Mouse (Mus musculus) spleen, adult 12 weeks (tissue): ENCODE measurements at regions not wholly inside any gene's neighbourhood (a gene's known extent, or its start where the extent isn't known, plus 50 kb on each side); places are given as distances from the start of the nearest gene placed in this dataset.

Source experiments
- DNase-seq: peaks from one replicate; pipeline ENCODE4 v3.0.0; 2022; ENCODE audit warnings: low spot score

DNA sequence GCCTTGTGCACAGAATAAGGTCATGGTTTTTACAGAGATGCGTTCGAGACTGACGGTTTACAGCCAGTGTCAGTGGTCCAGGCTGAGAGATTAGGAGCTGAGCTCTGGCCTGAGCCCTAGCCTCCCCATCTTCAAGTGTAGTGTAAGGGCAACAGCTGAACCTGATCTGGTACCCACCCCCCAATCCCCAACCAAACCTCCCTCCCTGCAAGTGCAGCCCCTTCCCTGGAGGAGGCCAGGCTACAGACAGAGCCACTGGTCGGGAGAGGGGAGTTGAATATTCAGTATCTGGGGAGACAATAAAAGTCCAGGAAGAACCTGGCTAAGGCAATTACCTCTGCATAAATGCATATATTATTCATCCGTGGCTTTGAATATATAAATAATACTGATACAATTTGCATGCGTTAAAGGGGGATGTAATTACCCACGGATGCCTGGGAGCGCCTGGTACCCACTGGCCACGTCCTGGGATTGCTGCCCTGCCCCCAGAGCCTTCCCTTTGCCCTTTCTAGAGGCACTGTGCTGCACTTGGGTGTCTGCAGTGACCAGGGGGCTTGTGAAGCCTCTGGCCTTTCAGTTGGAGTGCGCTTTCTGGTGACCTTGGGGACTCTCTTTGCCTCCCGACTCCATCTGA, 95.5 kb upstream of the Mvb12b start:
- DNase-seq, result no peak

DNA sequence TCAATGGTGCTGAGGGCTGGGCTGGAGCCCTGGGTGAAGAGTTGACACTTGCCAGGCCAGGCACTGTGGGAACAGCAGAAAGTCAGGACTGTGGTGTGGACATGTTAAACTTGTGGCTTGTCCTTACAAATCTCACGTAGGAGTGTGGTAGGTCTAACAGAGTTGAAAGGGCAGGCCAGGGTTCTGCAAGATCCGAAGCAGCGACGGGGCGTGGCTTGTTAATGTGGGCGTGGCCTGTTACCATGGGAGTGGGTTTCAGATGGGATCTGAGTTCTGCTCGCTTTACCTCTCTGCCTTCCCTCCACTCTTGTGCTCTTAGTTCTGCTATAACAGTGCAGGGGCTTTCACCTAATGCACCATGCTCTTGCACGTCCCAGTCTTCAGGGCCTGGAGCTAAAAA, 94.2 kb upstream of the Mvb12b start:
- no peak for DNase-seq

DNA sequence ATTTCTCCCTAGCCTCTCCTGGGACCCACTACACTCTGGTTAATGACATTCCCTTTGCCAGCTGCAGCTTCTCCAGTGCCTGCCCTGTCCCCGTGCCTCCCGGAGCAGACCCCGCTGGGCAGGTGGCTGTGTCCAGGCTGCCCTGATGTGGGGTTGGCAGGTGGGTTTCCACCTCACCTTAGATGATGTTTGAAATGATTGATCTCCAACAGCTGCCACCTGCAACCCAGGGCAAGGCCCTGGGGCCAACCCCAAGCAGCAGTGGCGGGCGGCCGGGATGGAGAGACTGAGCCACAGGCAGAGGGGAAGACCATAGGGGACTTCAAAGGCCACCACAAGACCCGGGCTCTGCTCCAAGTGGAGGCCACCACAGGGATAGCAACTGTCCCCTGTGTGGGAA, 93.6 kb upstream of the Mvb12b start:
- DNase-seq, result no peak

DNA sequence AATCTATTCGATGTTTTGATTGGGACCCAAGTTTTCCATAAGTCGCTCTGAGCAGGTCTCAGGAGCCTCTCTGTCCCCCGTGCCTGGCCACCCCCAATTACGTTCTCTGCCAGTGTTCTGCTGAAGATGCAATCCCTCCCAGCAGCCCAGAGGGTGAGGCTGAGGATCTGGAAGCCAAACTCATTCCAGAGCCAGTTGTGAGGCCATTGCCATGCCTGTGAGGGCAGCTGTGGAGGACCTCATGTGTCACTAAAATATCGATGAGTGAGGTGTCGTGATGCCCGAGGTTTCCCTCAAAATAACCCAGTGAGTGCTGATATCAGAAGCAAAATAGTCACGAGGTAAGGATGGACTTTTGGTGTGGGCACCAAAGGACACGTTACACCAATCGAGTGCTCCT, 93.1 kb upstream of the Mvb12b start:
- no peak for DNase-seq

DNA sequence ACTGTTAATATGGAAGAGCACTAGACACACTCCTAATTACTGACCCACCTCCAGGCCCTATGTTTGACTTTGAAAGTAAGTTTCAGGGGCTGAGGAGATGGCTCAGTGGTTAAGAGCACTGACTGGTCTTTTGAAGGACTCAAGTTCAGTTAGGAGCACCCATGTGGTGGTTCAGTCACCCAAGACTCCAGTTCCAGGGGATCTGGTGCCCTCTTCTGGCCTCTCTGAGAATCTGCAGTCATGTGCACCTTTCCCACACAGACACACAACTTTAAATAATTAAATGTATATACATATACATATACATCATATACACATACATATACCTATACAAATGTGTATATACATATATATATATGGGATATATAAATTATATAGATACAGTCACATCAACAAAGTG, 91.5 kb upstream of the Mvb12b start:
- DNase-seq, result no peak

DNA sequence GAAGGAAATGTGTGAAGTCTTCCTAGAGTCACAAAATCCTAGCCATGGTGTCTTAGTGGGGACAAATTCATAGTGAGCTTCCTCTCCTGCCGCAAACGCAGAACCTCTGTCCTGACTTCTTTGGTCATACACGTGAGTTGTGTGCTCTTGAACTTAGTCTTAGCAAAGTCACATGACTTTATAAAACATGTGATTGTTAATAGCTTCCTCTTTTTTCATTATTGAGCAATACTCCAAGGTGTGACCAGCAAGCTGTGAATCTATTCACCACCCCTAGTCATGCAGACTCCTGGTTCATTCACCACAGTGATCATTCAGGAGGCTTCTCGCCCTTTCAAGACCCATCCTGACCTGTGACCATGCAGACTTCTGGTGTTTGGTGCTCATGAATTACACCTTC, 90.8 kb upstream of the Mvb12b start:
- DNase-seq, result no peak

DNA sequence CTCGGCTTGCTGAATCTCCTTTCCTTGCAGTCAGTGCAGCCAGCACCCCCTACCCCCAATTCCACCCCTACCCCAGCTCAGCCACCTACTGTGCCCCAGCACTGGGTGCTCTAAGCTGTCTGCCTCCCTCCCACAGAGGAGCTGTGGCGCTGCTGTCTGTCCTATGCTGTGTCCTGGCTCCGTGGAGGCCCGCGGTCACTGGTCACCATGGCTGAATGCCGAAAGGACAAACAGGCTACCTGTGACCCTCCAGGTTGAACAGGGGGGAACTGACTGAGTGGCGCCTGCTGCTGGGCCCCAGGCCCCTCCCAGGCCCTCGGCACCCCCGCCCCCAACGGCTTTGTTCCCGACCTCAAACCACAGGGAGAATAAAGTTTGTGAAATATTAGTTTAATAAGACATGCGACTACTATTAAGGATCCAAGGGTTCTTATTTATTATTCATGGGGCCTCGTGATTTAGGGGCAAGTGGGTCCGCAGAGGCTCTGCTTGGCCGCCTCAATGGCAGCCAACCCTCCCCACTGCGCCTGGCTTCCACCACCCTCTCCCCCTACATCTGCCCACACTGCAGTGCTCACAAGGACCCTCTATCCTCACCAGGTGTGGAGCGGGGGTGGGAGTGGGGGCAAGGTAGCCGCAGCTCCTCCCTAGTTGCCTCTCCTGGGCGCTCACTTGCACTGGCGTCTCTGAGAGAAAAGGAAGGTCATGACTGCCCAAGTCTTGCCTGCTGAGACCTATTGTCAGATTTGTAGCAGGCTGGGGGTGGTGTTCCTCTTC, 90.0 kb upstream of the Mvb12b start:
- DNase-seq, result no peak

DNA sequence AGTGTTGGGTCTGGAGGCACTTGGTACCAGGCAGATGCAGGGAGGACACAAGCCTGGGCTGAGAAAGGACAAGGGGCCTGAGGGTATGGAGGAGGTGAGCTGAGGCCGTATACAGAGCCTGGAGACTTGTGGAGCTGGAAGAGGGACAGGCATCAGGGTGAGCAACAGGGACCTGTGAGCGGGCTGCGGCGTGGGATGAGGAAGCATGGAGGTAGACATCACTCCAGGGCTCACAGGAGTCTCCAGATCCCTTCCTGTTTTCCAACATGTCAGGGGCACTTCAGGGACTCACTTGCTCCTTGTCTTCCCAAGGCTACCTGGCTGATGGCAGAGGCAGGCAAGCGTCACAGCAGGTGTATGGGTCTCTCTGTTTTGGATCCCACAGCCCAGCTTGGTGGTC, 89.4 kb upstream of the Mvb12b start:
- no peak for DNase-seq

DNA sequence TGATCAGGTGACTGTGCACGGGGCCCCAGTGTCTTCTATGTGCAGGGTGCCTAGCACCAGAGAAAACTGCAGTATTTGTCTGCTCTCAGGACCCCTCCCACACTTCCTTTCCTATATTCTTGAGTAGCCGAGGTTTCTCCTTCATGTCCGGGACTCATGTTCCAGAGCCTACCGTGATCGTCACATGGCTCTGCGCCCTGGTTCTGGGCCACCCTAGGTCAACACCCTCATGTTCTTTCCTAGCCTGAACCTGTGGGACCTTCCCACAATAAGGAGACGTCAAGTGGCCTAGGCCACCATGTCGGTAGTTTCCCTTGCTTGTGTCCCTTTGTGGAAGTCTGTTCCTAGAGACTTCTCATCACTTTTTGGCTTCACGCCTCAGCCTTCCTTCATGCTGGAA, 88.4 kb upstream of the Mvb12b start:
- DNase-seq, result no peak

DNA sequence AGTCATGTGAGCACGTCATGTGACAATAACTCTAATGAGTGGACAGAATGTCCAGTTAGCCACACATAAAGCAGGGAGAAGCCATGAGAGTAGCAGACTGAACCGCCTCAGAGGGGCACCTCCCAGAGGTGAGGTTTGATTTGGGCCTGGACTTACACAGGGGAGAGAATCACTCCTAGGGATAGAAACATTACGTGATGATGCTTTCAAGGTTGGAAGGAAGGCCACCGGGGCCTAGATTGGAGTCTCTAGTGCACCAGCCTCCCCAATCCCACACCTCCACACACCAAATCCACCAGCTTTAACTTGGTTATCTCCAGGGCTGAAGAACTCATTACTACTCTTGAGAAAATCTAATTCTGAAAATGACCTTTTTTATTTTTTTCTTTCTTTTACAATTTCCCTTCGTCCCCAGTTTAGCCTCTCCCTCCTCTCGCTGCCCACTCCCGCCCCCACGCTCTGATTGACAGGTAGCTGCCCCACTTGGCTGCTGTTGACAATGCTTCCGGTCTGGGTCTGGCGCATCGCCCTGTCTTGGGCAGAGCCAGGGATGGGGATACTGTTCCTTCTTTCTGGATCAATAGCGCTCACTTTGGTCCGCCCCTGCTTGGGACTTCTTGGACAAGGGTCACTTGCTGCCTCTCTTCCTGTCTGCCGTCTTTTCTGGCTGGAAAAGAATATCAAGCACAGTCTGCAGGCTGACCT, 87.8 kb upstream of the Mvb12b start:
- no peak for DNase-seq

DNA sequence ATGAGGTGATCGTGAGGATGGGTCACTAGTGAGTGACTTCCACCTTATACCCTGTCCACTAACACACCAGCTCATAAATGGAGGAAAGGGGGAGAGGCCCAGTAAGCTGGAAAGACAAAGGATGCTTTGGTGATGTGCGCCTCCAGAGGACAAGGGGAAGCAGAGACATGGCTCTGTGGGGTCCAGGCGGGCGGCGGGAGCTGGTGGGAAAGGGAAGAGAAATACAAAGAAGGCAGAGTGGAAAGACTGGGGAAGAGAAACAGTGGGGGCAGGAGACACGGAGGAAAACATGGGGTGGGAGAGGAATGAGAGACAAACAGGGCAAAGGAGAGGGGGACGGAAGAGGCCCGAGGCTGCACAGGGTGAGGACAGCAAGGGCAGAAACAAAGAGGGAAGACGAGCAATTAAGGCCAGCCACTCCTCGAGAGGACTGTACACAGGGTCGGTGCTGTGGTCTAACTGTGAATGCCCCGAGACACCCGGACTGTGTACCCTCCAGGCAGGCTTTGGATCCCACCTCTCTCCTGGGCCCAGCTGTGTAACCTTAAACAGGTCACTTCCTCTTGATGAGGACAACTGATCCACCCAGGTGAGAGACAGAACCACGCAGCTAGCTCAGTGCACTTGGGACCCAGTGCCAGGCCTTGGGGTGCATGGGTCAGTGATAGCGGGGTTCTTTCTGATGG, 87.1 kb upstream of the Mvb12b start:
- DNase-seq, result no peak

DNA sequence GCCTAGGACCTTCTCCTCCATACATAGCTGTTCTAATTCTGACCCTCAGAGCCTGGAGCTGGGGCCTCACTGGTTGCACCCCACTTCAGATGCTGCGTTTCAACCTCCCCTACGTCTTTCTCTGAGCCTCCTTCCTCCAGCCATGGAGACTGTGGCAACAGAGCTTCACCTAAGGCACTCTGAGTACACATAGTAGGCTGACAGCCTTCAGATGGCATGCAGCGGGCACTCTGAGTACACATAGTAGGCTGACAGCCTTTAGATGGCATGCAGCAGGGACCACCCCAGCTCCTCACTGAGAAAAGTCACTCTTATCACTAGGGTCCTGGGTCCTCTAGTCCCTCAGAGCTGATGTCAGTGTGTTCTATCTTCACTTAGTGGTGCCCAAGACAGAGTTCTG, 86.3 kb upstream of the Mvb12b start:
- no peak for DNase-seq

DNA sequence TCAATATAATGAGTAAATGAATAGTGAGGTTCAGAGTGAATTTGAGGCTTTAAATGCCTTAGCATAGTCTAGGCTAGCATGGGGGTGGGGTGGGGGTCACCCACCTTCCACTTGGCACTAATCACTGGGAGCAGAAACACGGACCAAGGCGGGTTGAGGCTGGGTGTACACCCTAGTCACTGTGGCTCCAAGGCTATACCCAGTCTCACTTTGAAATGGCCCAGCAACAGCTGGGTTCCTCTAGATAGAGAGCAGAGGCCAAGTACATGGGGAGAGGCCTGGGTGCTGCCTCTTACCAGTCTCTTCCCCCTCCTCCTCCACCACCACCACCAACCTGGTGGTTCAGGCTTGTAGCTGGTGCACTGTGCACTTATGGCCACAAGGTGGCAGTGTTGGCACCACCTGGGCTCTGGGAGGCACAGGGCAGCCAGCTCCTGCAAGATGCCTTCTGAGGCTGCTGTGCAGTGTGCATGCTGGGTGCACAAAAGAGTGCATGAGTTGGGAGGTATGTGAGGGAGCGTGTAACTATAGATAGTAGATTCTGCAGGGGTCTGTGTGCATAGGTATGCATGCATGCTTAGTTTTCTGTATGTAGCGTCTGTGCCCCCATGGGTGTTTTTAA, 85.6 kb upstream of the Mvb12b start:
- DNase-seq, result peak; percentile 45

DNA sequence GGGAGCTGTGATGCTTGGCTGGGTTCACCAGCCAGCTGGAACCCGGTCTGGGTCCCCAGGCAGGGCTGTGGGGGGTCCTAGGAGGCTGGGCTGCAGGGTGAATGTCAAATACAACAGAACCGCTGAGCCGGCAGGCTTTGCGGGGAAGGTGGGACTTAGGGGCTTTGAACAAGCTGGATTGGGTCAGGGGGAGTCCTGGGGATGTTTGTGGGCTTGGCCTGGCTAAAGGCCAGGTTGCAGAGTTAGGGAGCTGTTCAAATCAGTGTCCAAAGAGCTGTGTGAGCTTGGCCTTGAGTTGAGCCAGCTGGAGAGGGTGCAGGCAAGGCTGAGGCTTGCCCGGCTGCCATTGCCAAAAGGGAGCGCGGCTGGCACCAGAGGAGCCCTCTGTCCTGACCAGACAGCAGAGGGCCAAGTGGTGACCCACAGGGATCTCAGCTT, 79.3 kb upstream of the Mvb12b start:
- no peak for DNase-seq

DNA sequence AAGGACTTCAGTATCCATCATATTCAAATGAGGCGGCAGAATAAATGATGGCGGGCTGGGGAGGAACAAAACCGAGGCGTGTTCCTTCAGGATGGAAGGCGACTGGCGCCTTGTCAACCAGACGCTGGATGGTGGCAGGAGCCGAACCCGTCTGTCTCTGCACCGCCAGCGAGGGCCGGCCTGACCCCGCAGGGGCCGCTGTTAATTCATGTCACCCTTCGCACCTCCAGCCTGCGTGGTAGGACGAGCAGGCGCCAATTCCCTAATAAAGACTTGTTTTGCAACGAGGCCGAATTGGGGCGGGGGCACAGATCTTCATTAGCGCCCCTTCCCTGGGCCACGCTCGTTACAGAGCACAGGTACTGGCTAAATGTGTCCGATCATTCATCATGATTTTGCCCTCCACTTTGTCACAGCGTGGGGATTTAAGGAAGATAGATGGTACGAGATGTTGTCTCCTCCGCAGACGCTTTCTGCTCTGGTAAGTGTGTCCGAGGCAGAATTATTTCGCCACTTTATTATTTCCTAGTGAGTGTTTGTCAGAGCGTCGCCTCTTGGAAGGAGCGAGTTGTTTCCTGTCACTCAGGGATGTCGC, 78.7 kb upstream of the Mvb12b start:
- no peak for DNase-seq

DNA sequence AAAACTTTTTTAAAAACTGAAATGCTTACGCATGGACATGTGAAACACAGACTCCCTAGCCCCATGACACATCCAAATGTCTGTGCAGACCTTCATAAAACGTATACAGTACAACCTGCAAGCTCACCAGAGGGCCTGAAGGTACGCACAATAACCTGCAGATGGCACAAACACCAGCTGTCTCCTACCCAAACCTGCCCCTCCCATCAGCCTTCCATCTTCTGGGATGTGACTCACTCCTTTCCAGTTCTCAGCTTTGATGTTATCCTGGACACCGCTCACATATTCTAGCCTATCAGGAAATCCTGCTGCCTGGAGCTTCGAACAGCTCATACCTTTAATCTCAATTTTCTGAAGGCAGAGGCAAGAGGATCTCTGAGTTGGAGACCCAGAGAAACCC, 76.3 kb upstream of the Mvb12b start:
- no peak for DNase-seq

DNA sequence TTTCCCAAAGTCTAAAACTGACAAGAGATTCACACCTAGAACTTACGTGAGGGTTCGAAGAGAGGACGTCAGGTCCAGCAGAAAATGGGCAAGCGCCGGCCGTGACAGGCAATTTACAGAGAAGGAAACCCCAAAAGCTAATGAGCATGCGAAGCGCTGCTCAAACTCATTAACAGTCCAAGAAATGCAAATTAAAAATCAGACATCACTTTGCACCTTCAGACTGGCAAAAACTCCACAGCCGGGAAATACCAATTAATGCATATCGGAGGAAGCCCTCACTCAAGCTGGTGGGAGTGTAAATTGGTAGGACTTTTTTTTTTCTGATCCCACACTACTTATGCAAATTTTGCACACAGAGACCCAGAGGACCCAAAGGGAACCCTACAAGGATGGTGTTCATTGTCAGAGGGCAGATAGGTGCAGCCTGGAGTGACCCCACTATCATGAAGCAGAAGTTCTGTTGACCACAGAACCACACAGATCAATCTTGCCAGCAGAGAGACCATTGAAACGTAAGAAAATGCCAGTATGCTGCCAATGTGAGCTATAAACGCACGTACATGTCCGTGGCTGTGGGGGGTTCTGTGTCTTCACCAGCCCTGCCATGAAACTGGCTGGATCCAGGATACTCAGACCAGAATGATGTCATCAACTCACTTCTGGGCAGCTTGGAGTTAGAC, 74.8 kb upstream of the Mvb12b start:
- DNase-seq, result no peak

DNA sequence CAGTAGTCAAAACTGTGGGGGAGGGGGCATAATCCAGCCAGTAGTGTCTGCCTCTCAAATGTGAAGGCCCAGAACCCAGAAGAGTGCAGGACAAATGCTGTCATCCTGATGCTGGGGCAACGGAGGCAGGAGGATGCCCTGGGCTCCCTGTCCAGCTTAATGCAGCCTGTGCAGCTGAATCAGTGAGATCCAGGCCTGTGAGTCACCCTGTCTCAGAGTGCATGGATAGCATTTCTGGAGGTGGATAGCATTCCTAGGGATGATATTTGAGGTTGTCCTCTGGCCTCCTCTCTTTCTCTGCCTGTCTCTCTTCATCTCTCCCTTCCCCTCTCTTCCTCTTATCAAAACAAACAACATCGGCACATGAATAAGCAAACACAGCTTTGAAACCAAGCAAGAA, 73.8 kb upstream of the Mvb12b start:
- no peak for DNase-seq

DNA sequence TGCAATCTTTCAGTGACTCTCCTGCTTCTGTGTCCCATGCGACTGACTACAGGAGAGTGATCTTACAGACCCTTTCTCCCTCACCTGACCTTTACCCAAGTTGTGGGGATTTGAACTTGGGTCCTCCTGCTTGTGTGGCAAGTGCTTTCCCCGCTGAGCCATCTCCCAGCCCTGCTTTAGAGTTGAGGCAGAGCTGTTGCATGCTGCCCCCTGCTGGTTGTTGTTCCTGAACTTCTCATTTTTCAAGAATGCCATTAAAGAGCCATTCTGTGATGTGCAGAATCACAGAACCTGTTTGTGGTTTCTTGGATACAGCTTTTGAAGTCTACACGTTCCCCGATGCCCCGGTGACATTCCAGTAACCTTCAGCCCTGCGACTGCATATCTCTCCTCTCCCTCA, 70.0 kb upstream of the Mvb12b start:
- peak; percentile 22 for DNase-seq

DNA sequence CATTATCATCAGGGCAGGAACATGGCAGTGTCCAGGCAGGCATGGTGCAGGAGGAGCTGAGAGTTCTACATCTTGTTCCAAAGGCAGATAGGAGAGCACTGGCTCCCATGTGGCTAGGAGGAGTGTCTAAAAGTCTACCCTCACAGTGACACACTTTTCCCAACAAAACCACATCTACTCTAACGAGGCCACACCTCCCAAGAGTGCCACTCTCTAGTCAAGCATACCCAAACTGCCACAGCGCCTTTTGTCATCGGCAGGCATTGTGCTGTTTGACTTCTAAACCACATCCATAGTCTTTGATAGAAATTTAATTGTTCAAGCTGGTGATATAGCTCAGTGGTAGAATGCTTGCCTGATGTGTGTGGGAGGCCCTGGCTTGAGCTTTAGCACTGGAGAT, 56.6 kb upstream of the Mvb12b start:
- no peak for DNase-seq

DNA sequence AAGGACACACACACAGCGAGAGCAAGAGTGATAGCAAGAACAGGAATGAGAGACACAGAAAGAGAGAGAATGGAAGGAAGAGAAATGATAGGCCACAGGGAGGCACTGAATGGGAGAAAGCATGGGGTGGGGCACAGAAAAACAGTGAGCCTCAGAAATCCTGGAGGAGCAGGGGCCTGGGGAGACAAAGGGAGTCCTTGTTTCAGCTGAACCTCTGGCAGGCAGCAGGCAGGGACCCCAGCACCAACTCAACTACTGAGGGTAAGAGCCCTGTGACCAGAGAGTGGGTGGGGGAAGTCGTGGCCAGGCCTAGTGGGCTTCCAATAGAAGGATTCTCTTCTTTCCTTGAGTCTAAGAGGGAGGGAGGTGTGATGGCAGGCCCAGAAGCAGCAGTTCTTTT, 54.3 kb upstream of the Mvb12b start:
- no peak for DNase-seq
